7 mouse cellular contexts compared by ENCODE assay signal in the genomic region with DNA sequence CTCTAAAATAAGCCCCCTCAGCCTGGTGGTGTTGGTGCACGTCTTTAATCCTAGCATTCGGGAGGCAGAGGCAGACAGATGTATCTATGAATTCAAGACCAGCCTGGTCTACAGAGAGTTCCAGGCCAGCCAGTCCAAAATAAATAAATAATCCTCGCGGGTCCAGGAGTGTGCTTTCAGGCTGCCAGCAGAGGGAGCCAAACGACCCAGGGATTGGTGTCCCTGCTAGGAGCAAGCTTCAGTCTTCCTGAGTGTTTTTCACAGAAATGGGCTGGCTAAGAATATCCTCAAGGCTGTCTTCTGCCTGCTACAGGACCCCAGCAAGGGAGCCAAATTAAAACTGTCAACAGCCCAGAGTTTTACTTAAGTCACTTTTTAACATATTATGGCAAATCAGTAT. TPM values are rescaled to one million over a fixed set of nuclear protein-coding genes. Genes with fewer than 3 reads are reported as not detected.
DNase-seq lines count a peak whose midpoint lies in the region; ATAC-seq and TF ChIP-seq lines count a peak whose summit lies in the region.

No protein-coding gene starts in this region.

- no peaks in the 10 kb centered on the region for H3K79me2 ChIP-seq in MEL (ENCODE audit: control insufficient read depth, insufficient read depth, low read length, poor library complexity)

- H3K27me3 ChIP-seq in MEL (ENCODE audit: control insufficient read depth in 1 of 2, insufficient read depth in 2 of 2, low read length in 2 of 2), result no peaks in the 10 kb centered on the region
- H3K27me3 ChIP-seq in heart, embryonic 16.5 days (ENCODE audit: control insufficient read depth, insufficient read depth, low read length), result no peaks in the 10 kb centered on the region
- no peaks in the 10 kb centered on the region for H3K27me3 ChIP-seq in lung, postnatal 0 days (replicated peaks; ENCODE audit: insufficient read depth, low read length)

- DNase-seq in MEL (ENCODE audit: low read depth, low spot score), result peak; percentile 83
- peak; percentile 95 for DNase-seq in kidney, postnatal 4 days
- DNase-seq in lung, postnatal 0 days (ENCODE audit: low spot score), result peak; percentile 93
- peak; percentile 75 for DNase-seq in retina, postnatal 7 days (ENCODE audit: low read depth, low spot score)

- peaks cover 0 to 12% of the 10 kb centered on the region in 2 experiments; a peak in 2 of 4 replicates for H3K36me3 ChIP-seq in MEL (ENCODE audit: control insufficient read depth in 1 of 2, insufficient read depth in 2 of 2, low read length in 2 of 2)
- H3K36me3 ChIP-seq in heart, embryonic 16.5 days (ENCODE audit: control insufficient read depth, insufficient read depth), result 0 out of 2 replicates have a peak, but pooled peaks cover 7% of the 10 kb centered on the region
- no peaks in the 10 kb centered on the region for H3K36me3 ChIP-seq in lung, postnatal 0 days (ENCODE audit: insufficient read depth, low read length)

- no peak for TF ChIP-seq POLR2A in MEL (IDR thresholded peaks at IDR 0.05; ENCODE audit: control insufficient read depth in 1 of 2, insufficient read depth in 1 of 2, low read depth in 1 of 2, low read length in 2 of 2, poor library complexity in 1 of 2)
- no peak for TF ChIP-seq POLR2A in bone marrow, adult 2 months (IDR thresholded peaks at IDR 0.05; ENCODE audit: borderline replicate concordance, control insufficient read depth, low read depth, low read length)
- no peak for TF ChIP-seq POLR2A in embryonic fibroblast, embryonic 13.5 days (IDR thresholded peaks at IDR 0.05; ENCODE audit: low read depth, low read length)

- TF ChIP-seq RAD21 in MEL (IDR thresholded peaks at IDR 0.05; ENCODE audit: low read depth, low read length), result peak; percentile 96

- 8% methylated on average over 5 of the region's 5 CpGs for WGBS in bone marrow, adult 2 months
- 11% methylated on average over 5 of the region's 5 CpGs for WGBS in heart, embryonic 16.5 days
- WGBS in lung, postnatal 0 days, result 13% methylated on average over 5 of the region's 5 CpGs

- no peaks in the 10 kb centered on the region for H3K9me3 ChIP-seq in MEL (replicated peaks; ENCODE audit: insufficient read depth, low read length)
- no peaks in the 10 kb centered on the region for H3K9me3 ChIP-seq in heart, embryonic 16.5 days (replicated peaks; ENCODE audit: control insufficient read depth, low read length)
- H3K9me3 ChIP-seq in lung, postnatal 0 days (ENCODE audit: low read length), result no peaks in the 10 kb centered on the region

- H3K4me3 ChIP-seq in MEL (ENCODE audit: control insufficient read depth in 1 of 2, insufficient read depth in 1 of 2, low read depth in 2 of 2, low read length in 2 of 2), result no peak overlapping the region
- no peak overlapping the region for H3K4me3 ChIP-seq in bone marrow, adult 2 months (replicated peaks; ENCODE audit: control insufficient read depth, low read depth, low read length)
- no peak overlapping the region for H3K4me3 ChIP-seq in embryonic fibroblast, embryonic 13.5 days (ENCODE audit: insufficient read depth, low read length)
- H3K4me3 ChIP-seq in heart, embryonic 16.5 days (ENCODE audit: low read length), result no peak overlapping the region
- H3K4me3 ChIP-seq in lung, postnatal 0 days (ENCODE audit: low read depth, low read length), result no peak overlapping the region

- TF ChIP-seq EP300 in MEL (IDR thresholded peaks at IDR 0.05; ENCODE audit: low read depth in 1 of 2, low read length in 2 of 2), result no peak
- TF ChIP-seq EP300 in lung, postnatal 0 days (IDR thresholded peaks at IDR 0.05), result no peak

- ATAC-seq in heart, embryonic 16.5 days (replicated peaks; ENCODE audit: extremely low read depth, insufficient read depth, low FRiP score), result peak; percentile 75
- ATAC-seq in lung, postnatal 0 days, result peak; percentile 84

- no peak overlapping the region for H3K4me2 ChIP-seq in heart, embryonic 16.5 days (ENCODE audit: low read depth, low read length)
- H3K4me2 ChIP-seq in lung, postnatal 0 days (replicated peaks; ENCODE audit: low read depth, low read length), result no peak overlapping the region

- no peaks in the 10 kb centered on the region for H3K4me1 ChIP-seq in MEL (ENCODE audit: control insufficient read depth in 1 of 2, insufficient read depth in 2 of 2, low read length in 2 of 2)
- H3K4me1 ChIP-seq in bone marrow, adult 2 months (ENCODE audit: control insufficient read depth, insufficient read depth, low read length), result peaks cover 2% of the 10 kb centered on the region; the same call in 1 of the 2 replicates
- no peaks in the 10 kb centered on the region for H3K4me1 ChIP-seq in embryonic fibroblast, embryonic 13.5 days (ENCODE audit: control insufficient read depth, insufficient read depth, low read length)
- H3K4me1 ChIP-seq in heart, embryonic 16.5 days (ENCODE audit: control insufficient read depth, insufficient read depth, low read length), result no peaks in the 10 kb centered on the region
- no peaks in the 10 kb centered on the region for H3K4me1 ChIP-seq in lung, postnatal 0 days (ENCODE audit: insufficient read depth, low read depth, low read length)

- TF ChIP-seq CTCF in MEL (IDR thresholded peaks at IDR 0.05 in 2 of 3, conservative IDR thresholded peaks at IDR 0.05 in 1 of 3; ENCODE audit: control insufficient read depth in 1 of 3, insufficient read depth in 1 of 3, low read depth in 2 of 3, low read length in 3 of 3, poor library complexity in 1 of 3, severe bottlenecking in 1 of 3), result peak; percentile 94 to 96 (median 95)
- TF ChIP-seq CTCF in bone marrow, adult 2 months (IDR thresholded peaks at IDR 0.05; ENCODE audit: control insufficient read depth, insufficient read depth, low read length), result peak; percentile 96
- TF ChIP-seq CTCF in embryonic fibroblast, embryonic 13.5 days (IDR thresholded peaks at IDR 0.05; ENCODE audit: borderline replicate concordance, insufficient read depth, low read length), result peak; percentile 78
- TF ChIP-seq CTCF in lung, postnatal 0 days (IDR thresholded peaks at IDR 0.05), result peak; percentile 96

- no peak overlapping the region for H3K27ac ChIP-seq in MEL (ENCODE audit: control insufficient read depth, low read depth, low read length)
- no peak overlapping the region for H3K27ac ChIP-seq in bone marrow, adult 2 months (ENCODE audit: control insufficient read depth, insufficient read depth, low read depth, low read length, poor library complexity)
- no peak overlapping the region for H3K27ac ChIP-seq in embryonic fibroblast, embryonic 13.5 days (ENCODE audit: insufficient read depth, low read length)
- H3K27ac ChIP-seq in heart, embryonic 16.5 days (ENCODE audit: low read length), result peak overlapping the region; percentile 56
- no peak overlapping the region for H3K27ac ChIP-seq in lung, postnatal 0 days (ENCODE audit: low read length)

- no peak overlapping the region for H3K9ac ChIP-seq in MEL (ENCODE audit: control insufficient read depth, low read depth, low read length, poor library complexity, severe bottlenecking)
- no peak overlapping the region for H3K9ac ChIP-seq in heart, embryonic 16.5 days (ENCODE audit: low read length)
- H3K9ac ChIP-seq in lung, postnatal 0 days (replicated peaks; ENCODE audit: low read depth), result no peak overlapping the region

RNA-seq across cellular contexts. Expression of gene Uba7, which starts 11.6 kb away (rescaled TPM):
- total RNA-seq in MEL (2012; rRNA removed), result 15.8 and 18.1 TPM in 2 replicates
- 10 to 100 TPM in 1 of 2 experiments, not detected in 1; 44.1 TPM for polyA plus RNA-seq in MEL (2012; ENCODE audit: insufficient read depth in 1 of 2, insufficient read length in 2 of 2, low read depth in 1 of 2, low replicate concordance in 2 of 2, missing spikeins in 1 of 2)
- polyA plus RNA-seq in bone marrow, adult 2 months (2011; ENCODE audit: insufficient read depth, insufficient read length, low replicate concordance, missing spikeins), result 138 and 310 TPM in 2 replicates
- 18.8 and 27.3 TPM in 2 replicates for polyA plus RNA-seq in embryonic fibroblast, embryonic 13.5 days (2011; ENCODE audit: insufficient read length, low read depth, missing spikeins)
- polyA plus RNA-seq in heart, embryonic 16.5 days (2015; fragmentation: Nextera tagmentation; extraction: Ambion mirVana), result 24.1 and 24.2 TPM in 2 replicates
- polyA plus RNA-seq in lung, postnatal 0 days (2015; fragmentation: Nextera tagmentation; extraction: Ambion mirVana), result 33.2 and 33.3 TPM in 2 replicates

RNA-seq across cellular contexts. Expression of gene Traip, which starts 13.8 kb away (rescaled TPM):
- 37.3 and 43.6 TPM in 2 replicates for total RNA-seq in MEL (2012; rRNA removed)
- polyA plus RNA-seq in MEL (2012; ENCODE audit: insufficient read depth in 1 of 2, insufficient read length in 2 of 2, low read depth in 1 of 2, low replicate concordance in 2 of 2, missing spikeins in 1 of 2), result 10 to 100 TPM in 1 of 2 experiments, not detected in 1; 65.2 TPM
- polyA plus RNA-seq in bone marrow, adult 2 months (2011; ENCODE audit: insufficient read depth, insufficient read length, low replicate concordance, missing spikeins), result 27.0 and 30.0 TPM in 2 replicates
- 11.1 and 13.5 TPM in 2 replicates for polyA plus RNA-seq in embryonic fibroblast, embryonic 13.5 days (2011; ENCODE audit: insufficient read length, low read depth, missing spikeins)
- 11.8 and 12.7 TPM in 2 replicates for polyA plus RNA-seq in heart, embryonic 16.5 days (2015; fragmentation: Nextera tagmentation; extraction: Ambion mirVana)
- 2.2 and 2.6 TPM in 2 replicates for polyA plus RNA-seq in lung, postnatal 0 days (2015; fragmentation: Nextera tagmentation; extraction: Ambion mirVana)

RNA-seq across cellular contexts. Expression of gene Gm20661, which starts 19.2 kb away (rescaled TPM):
- 0.26 and 0.35 TPM in 2 replicates for total RNA-seq in MEL (2012; rRNA removed)
- polyA plus RNA-seq in MEL (2012; ENCODE audit: insufficient read depth in 1 of 2, insufficient read length in 2 of 2, low read depth in 1 of 2, low replicate concordance in 2 of 2, missing spikeins in 1 of 2), result under 1 TPM in 1 of 2 experiments, not detected in 1; 0.85 TPM
- polyA plus RNA-seq in bone marrow, adult 2 months (2011; ENCODE audit: insufficient read depth, insufficient read length, low replicate concordance, missing spikeins), result 4.7 TPM in 1 of 2 replicates, not detected in the other
- polyA plus RNA-seq in embryonic fibroblast, embryonic 13.5 days (2011; ENCODE audit: insufficient read length, low read depth, missing spikeins), result 0.75 and 1.2 TPM in 2 replicates
- polyA plus RNA-seq in heart, embryonic 16.5 days (2015; fragmentation: Nextera tagmentation; extraction: Ambion mirVana), result 2.6 and 3.0 TPM in 2 replicates
- polyA plus RNA-seq in lung, postnatal 0 days (2015; fragmentation: Nextera tagmentation; extraction: Ambion mirVana), result 1.8 and 3.6 TPM in 2 replicates

RNA-seq across cellular contexts. Expression of gene Inka1, which starts 22.0 kb away (rescaled TPM):
- 54.1 and 65.3 TPM in 2 replicates for total RNA-seq in MEL (2012; rRNA removed)
- 10 to 100 TPM in 1 of 2 experiments, not detected in 1; 60.7 TPM for polyA plus RNA-seq in MEL (2012; ENCODE audit: insufficient read depth in 1 of 2, insufficient read length in 2 of 2, low read depth in 1 of 2, low replicate concordance in 2 of 2, missing spikeins in 1 of 2)
- 27.9 and 32.3 TPM in 2 replicates for polyA plus RNA-seq in bone marrow, adult 2 months (2011; ENCODE audit: insufficient read depth, insufficient read length, low replicate concordance, missing spikeins)
- 15.0 and 21.0 TPM in 2 replicates for polyA plus RNA-seq in embryonic fibroblast, embryonic 13.5 days (2011; ENCODE audit: insufficient read length, low read depth, missing spikeins)
- 40.9 and 44.0 TPM in 2 replicates for polyA plus RNA-seq in heart, embryonic 16.5 days (2015; fragmentation: Nextera tagmentation; extraction: Ambion mirVana)
- 65.0 and 68.5 TPM in 2 replicates for polyA plus RNA-seq in lung, postnatal 0 days (2015; fragmentation: Nextera tagmentation; extraction: Ambion mirVana)

RNA-seq across cellular contexts. Expression of gene Camkv, which starts 28.2 kb away (rescaled TPM):
- total RNA-seq in MEL (2012; rRNA removed), result 0.08 and 0.39 TPM in 2 replicates
- polyA plus RNA-seq in MEL (2012; ENCODE audit: insufficient read depth in 1 of 2, insufficient read length in 2 of 2, low read depth in 1 of 2, low replicate concordance in 2 of 2, missing spikeins in 1 of 2), result under 1 TPM in 1 of 2 experiments, not detected in 1; 0.14 TPM
- 0.87 TPM in 1 of 2 replicates, not detected in the other for polyA plus RNA-seq in bone marrow, adult 2 months (2011; ENCODE audit: insufficient read depth, insufficient read length, low replicate concordance, missing spikeins)
- not detected in 2 replicates for polyA plus RNA-seq in embryonic fibroblast, embryonic 13.5 days (2011; ENCODE audit: insufficient read length, low read depth, missing spikeins)
- 0.77 and 2.3 TPM in 2 replicates for polyA plus RNA-seq in heart, embryonic 16.5 days (2015; fragmentation: Nextera tagmentation; extraction: Ambion mirVana)
- 0.12 and 0.35 TPM in 2 replicates for polyA plus RNA-seq in lung, postnatal 0 days (2015; fragmentation: Nextera tagmentation; extraction: Ambion mirVana)
